ENCODE assay signal across 8 mouse cellular contexts in the genomic region with DNA sequence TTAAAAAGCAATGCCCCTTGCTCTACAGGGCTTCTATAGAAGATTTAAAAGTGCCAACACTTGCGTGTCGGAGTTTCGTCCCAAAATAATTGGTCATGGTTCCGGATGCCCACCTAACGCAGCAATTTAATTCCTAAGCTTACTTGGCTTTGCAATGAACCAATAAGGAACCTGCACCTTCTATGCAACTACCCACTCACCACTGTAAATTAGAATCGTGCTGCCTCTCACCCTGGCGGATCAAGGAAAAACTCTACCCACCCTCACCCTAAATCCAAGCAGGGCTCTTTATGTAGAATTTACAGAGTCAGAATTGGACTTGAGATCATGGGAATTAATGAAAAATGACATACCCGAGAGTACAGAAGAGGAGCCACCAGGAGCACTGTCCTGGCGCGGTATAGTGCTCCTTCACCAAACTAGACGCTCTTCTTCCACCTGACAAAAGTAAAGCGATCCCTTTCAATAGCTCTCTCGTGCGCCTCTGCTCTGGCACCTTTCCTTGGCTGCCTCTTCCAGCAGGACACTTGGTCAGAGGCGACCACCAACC. TPM values are rescaled to one million over a fixed set of nuclear protein-coding genes. Genes with fewer than 3 reads are reported as not detected.
DNase-seq lines count a peak whose midpoint lies in the region; ATAC-seq and TF ChIP-seq lines count a peak whose summit lies in the region.

No protein-coding gene starts in this region.

- H3K27ac ChIP-seq in kidney, postnatal 0 days, result peak overlapping the region; percentile 95
- H3K27ac ChIP-seq in hindbrain, embryonic 12.5 days, result peak overlapping the region; percentile 90
- H3K27ac ChIP-seq in midbrain, embryonic 11.5 days (ENCODE audit: low read depth, low read length), result peak overlapping the region; percentile 5; the same call in 1 of the 2 replicates

- WGBS in kidney, postnatal 0 days, result 2% methylated on average over 15 of the region's 15 CpGs
- 5% methylated on average over 15 of the region's 15 CpGs for WGBS in hindbrain, embryonic 12.5 days
- 7% methylated on average over 15 of the region's 15 CpGs for WGBS in midbrain, embryonic 11.5 days

- peak overlapping the region; percentile 77 for H3K4me2 ChIP-seq in kidney, postnatal 0 days (ENCODE audit: low read length)
- H3K4me2 ChIP-seq in hindbrain, embryonic 12.5 days (replicated peaks), result peak overlapping the region; percentile 73
- H3K4me2 ChIP-seq in midbrain, embryonic 11.5 days, result peak overlapping the region; percentile 57

- DNase-seq in kidney, postnatal 0 days (ENCODE audit: low spot score), result no peak
- no peak for DNase-seq in kidney, postnatal 10 days
- DNase-seq in midbrain, embryonic 11.5 days (ENCODE audit: low spot score, missing footprints), result no peak
- no peak for DNase-seq in natural killer cell, adult 2 months (ENCODE audit: low spot score in 2 of 2)
- no peak for DNase-seq in layer of hippocampus, postnatal 25 days (ENCODE audit: extremely low spot score in 1 of 2, low spot score in 1 of 2)
- no peak for DNase-seq in urinary bladder, postnatal 4 days (ENCODE audit: low spot score in 2 of 2)

- 0 out of 2 replicates have a peak, but pooled peaks cover 5% of the 10 kb centered on the region for H3K36me3 ChIP-seq in kidney, postnatal 0 days (ENCODE audit: insufficient read depth, low read length)
- H3K36me3 ChIP-seq in hindbrain, embryonic 12.5 days, result peaks cover 28% of the 10 kb centered on the region
- 0 out of 2 replicates have a peak, but pooled peaks cover 3% of the 10 kb centered on the region for H3K36me3 ChIP-seq in midbrain, embryonic 11.5 days (ENCODE audit: control insufficient read depth, insufficient read depth, low read length)

- no peak for TF ChIP-seq CTCF in kidney, postnatal 0 days (IDR thresholded peaks at IDR 0.05; ENCODE audit: low read depth)

- no peaks in the 10 kb centered on the region for H3K27me3 ChIP-seq in kidney, postnatal 0 days (ENCODE audit: insufficient read depth, low read length)
- H3K27me3 ChIP-seq in hindbrain, embryonic 12.5 days, result no peaks in the 10 kb centered on the region
- no peaks in the 10 kb centered on the region for H3K27me3 ChIP-seq in midbrain, embryonic 11.5 days (ENCODE audit: control insufficient read depth, insufficient read depth, low read length)

- no peaks in the 10 kb centered on the region for H3K9me3 ChIP-seq in kidney, postnatal 0 days (replicated peaks; ENCODE audit: low read length)
- H3K9me3 ChIP-seq in hindbrain, embryonic 12.5 days (replicated peaks), result no peaks in the 10 kb centered on the region
- H3K9me3 ChIP-seq in midbrain, embryonic 11.5 days (ENCODE audit: control insufficient read depth, low read length), result no peaks in the 10 kb centered on the region

- H3K4me3 ChIP-seq in kidney, postnatal 0 days (replicated peaks; ENCODE audit: low read depth, low read length), result peak overlapping the region; percentile 80
- H3K4me3 ChIP-seq in hindbrain, embryonic 12.5 days, result peak overlapping the region; percentile 73
- peak overlapping the region; percentile 85 for H3K4me3 ChIP-seq in midbrain, embryonic 11.5 days (ENCODE audit: low read depth, low read length)

- peak overlapping the region; percentile 95 for H3K9ac ChIP-seq in kidney, postnatal 0 days (ENCODE audit: low read depth, low read length)
- peak overlapping the region; percentile 73 for H3K9ac ChIP-seq in hindbrain, embryonic 12.5 days
- H3K9ac ChIP-seq in midbrain, embryonic 11.5 days (ENCODE audit: low read length), result peak overlapping the region; percentile 79

- peak; percentile 17; the same call in 1 of the 2 replicates for ATAC-seq in kidney, postnatal 0 days (replicated peaks; ENCODE audit: low FRiP score, low read depth)
- peak; percentile 49 for ATAC-seq in common myeloid progenitor, adult 5-6 weeks (replicated peaks; ENCODE audit: low read depth, poor library complexity, severe bottlenecking)
- peak; percentile 49 for ATAC-seq in hindbrain, embryonic 12.5 days (ENCODE audit: low FRiP score)
- peak; percentile 31 for ATAC-seq in midbrain, embryonic 11.5 days (ENCODE audit: low FRiP score)

- peaks cover 9% of the 10 kb centered on the region for H3K4me1 ChIP-seq in kidney, postnatal 0 days (replicated peaks; ENCODE audit: insufficient read depth, low read length)
- peaks cover 16% of the 10 kb centered on the region for H3K4me1 ChIP-seq in hindbrain, embryonic 12.5 days
- peaks cover 11% of the 10 kb centered on the region for H3K4me1 ChIP-seq in midbrain, embryonic 11.5 days (ENCODE audit: control insufficient read depth, insufficient read depth, low read length)

RNA-seq across cellular contexts. Expression of a gene that starts 0.4 kb away (rescaled TPM):
- polyA plus RNA-seq in kidney, postnatal 0 days (2015; fragmentation: Nextera tagmentation; extraction: Ambion mirVana), result 32.8 and 37.9 TPM in 2 replicates
- 60.3 and 73.0 TPM in 2 replicates for total RNA-seq in common myeloid progenitor, adult 5-6 weeks (2017)
- polyA plus RNA-seq in hindbrain, embryonic 12.5 days (2016; fragmentation: Nextera tagmentation; extraction: Ambion mirVana), result 55.0 and 59.5 TPM in 2 replicates
- polyA plus RNA-seq in midbrain, embryonic 11.5 days (2014; fragmentation: Nextera tagmentation; extraction: Ambion mirVana), result 73.3 and 74.8 TPM in 2 replicates
- total RNA-seq in layer of hippocampus, postnatal 25 days (2021), result 10 to 100 TPM; 31.1 to 34.4 TPM

RNA-seq across cellular contexts. Expression of a gene that starts 0.4 kb away (rescaled TPM):
- 24.0 and 24.3 TPM in 2 replicates for polyA plus RNA-seq in kidney, postnatal 0 days (2015; fragmentation: Nextera tagmentation; extraction: Ambion mirVana)
- 21.5 and 28.5 TPM in 2 replicates for total RNA-seq in common myeloid progenitor, adult 5-6 weeks (2017)
- 52.5 and 53.2 TPM in 2 replicates for polyA plus RNA-seq in hindbrain, embryonic 12.5 days (2016; fragmentation: Nextera tagmentation; extraction: Ambion mirVana)
- 53.8 and 58.9 TPM in 2 replicates for polyA plus RNA-seq in midbrain, embryonic 11.5 days (2014; fragmentation: Nextera tagmentation; extraction: Ambion mirVana)
- 10 to 100 TPM; 42.4 to 51.7 TPM for total RNA-seq in layer of hippocampus, postnatal 25 days (2021)

RNA-seq across cellular contexts. Expression of a gene that starts 41.2 kb away (rescaled TPM):
- polyA plus RNA-seq in kidney, postnatal 0 days (2015; fragmentation: Nextera tagmentation; extraction: Ambion mirVana), result 91.4 and 105 TPM in 2 replicates
- total RNA-seq in common myeloid progenitor, adult 5-6 weeks (2017), result 329 and 390 TPM in 2 replicates
- polyA plus RNA-seq in hindbrain, embryonic 12.5 days (2016; fragmentation: Nextera tagmentation; extraction: Ambion mirVana), result 150 and 158 TPM in 2 replicates
- polyA plus RNA-seq in midbrain, embryonic 11.5 days (2014; fragmentation: Nextera tagmentation; extraction: Ambion mirVana), result 276 and 296 TPM in 2 replicates
- total RNA-seq in layer of hippocampus, postnatal 25 days (2021), result 10 to 100 TPM; 25.2 to 27.4 TPM

RNA-seq across cellular contexts. Expression of a gene that starts 45.9 kb away (rescaled TPM):
- polyA plus RNA-seq in kidney, postnatal 0 days (2015; fragmentation: Nextera tagmentation; extraction: Ambion mirVana), result 111 and 115 TPM in 2 replicates
- 38.8 and 43.9 TPM in 2 replicates for total RNA-seq in common myeloid progenitor, adult 5-6 weeks (2017)
- 65.0 and 67.4 TPM in 2 replicates for polyA plus RNA-seq in hindbrain, embryonic 12.5 days (2016; fragmentation: Nextera tagmentation; extraction: Ambion mirVana)
- polyA plus RNA-seq in midbrain, embryonic 11.5 days (2014; fragmentation: Nextera tagmentation; extraction: Ambion mirVana), result 71.8 and 73.0 TPM in 2 replicates
- total RNA-seq in layer of hippocampus, postnatal 25 days (2021), result 10 to 100 TPM; 34.0 to 36.4 TPM

RNA-seq across cellular contexts. Expression of a gene that starts 53.0 kb away (rescaled TPM):
- polyA plus RNA-seq in kidney, postnatal 0 days (2015; fragmentation: Nextera tagmentation; extraction: Ambion mirVana), result 10.9 and 14.1 TPM in 2 replicates
- total RNA-seq in common myeloid progenitor, adult 5-6 weeks (2017), result 8.2 and 10.1 TPM in 2 replicates
- polyA plus RNA-seq in hindbrain, embryonic 12.5 days (2016; fragmentation: Nextera tagmentation; extraction: Ambion mirVana), result 11.7 and 12.5 TPM in 2 replicates
- polyA plus RNA-seq in midbrain, embryonic 11.5 days (2014; fragmentation: Nextera tagmentation; extraction: Ambion mirVana), result 6.6 and 7.1 TPM in 2 replicates
- 10 to 100 TPM; 21.9 to 25.1 TPM for total RNA-seq in layer of hippocampus, postnatal 25 days (2021)

Comparison
In these comparisons a context has a peak if more than half of its experiments do, and no peak if none do; other contexts are left out.
1. H3K27ac ChIP-seq: peak in every context shown above with its lines; median percentile 95 in kidney, postnatal 0 days; 90 in hindbrain, embryonic 12.5 days; 5 in midbrain, embryonic 11.5 days.